Mouse (Mus musculus): Measurements from ENCODE around the gene Tmem119.
"Not testable (repeated sequence)": the region's sequence is repeated elsewhere in the genome, so short reads cannot be mapped to it uniquely, and the experiment has no call there.

Gene Tmem119

DNA sequence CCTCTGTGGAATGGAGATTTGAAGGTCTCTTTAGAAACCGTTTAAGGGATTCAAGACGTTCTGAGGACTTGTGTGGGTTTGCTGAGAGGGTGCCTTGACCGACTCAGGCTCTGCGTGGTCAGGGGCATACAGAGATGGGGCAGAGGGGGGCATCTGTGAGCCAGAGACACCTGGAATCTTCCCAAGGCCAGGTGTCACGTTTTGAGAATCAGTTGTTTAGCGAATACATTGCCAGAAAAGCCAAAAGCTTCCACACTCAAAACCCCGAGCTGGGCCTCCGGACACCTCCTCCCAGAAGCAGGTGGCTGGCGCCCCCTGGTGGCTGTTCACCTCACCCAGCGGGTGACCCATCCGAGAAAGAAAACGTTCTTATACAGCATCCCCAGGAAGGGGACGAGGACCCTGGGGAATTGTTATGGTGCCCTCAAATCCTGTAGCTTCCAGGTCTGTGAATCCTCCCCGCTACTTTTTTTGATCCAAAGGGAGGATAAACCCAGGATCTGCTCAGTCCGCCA, 15.4 kb upstream of the Tmem119 start:
- DNase-seq (ENCODE audit: low spot score in 2 of 2), result peak in 1 of 2 experiments; percentile 76

DNA sequence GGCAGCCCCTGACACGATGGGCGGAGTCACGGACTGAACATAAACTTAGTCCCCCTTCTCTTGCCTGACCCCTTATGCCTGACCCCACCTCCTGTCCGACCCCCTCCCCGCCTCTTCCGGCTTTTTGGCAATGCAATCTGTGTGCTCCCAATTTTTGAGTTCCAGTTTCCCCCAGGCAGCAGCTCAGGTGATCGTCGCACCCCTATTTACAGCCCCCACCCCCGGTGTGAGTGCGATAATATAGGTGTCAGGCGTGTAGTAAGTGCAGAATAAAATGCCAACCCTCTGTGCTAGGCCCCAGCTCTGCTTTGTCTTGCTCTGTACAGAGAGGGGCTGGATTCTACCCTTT, 14.7 kb upstream of the Tmem119 start:
- no peak for DNase-seq (ENCODE audit: low spot score in 2 of 2)

- DNase-seq (ENCODE audit: low spot score in 2 of 2), result no peak
Measured at GRCm38 (mm10) chr5:113814111-113815040, 14.1 kb upstream of the Tmem119 start.

DNA sequence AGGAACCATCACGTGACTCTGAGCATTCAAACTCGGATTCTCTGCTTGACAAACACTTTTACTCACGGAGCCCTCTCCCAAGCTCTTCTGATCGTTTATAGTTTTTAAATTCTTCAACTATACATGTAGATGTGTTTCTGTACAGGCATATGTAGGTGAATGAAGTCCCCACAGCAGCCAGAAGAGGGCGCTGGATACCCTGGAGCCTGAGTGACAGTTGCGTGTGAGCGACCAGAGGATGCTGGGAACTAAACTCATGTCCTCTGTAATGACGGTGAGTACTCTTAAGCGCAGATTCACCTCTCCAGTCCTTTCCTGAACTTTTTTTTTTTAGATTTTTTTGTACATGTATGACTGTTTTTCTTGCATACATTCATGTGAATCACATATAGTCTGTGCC, 13.3 kb upstream of the Tmem119 start:
- DNase-seq (ENCODE audit: low spot score in 2 of 2), result no peak

DNA sequence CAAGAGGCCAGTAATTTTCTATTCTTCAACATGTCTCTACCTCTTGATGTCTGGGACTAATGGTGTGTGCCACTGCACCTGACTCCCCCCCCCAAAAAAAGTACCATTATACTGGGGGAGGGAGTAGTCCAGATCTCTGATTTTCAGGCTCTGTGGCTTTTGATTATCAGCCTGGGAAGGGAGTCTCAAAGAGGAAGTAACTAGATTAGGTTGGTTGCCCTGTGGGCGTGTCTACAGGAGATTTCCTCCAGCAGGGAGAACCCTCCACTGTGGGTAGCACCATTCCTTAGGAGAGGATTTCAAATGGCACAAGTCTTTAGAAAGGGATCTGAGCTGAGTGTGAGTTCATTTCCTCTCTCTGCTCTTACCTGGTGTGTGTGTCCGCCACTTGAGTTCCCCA, 12.3 kb upstream of the Tmem119 start:
- DNase-seq (ENCODE audit: low spot score in 2 of 2), result no peak

GRCm38 (mm10) chr5:113811824-113812420, 11.6 kb upstream of the Tmem119 start:
- not testable (repeated sequence) for DNase-seq (ENCODE audit: low spot score in 2 of 2)

DNA sequence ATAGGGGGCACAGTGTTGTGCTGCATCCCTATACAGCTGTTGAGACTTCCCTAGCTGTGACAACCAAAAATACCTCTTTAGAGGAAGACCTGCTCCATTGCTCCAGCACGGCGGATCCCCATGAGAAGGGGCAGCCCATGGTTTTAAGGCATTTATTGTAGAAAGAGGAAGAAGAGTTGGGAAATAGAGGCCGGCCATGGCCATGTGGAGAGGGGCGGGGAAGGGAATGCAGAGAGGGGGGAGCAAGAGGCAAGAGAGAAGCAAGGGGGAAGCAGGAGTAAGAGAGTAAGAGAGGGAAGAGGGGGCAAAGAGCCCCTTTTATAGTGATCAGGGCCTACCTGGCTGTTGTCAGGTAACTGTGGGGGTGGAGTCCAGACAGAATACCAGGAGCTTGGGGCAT, 9.8 kb upstream of the Tmem119 start:
- DNase-seq (ENCODE audit: low spot score in 2 of 2), result no peak

DNA sequence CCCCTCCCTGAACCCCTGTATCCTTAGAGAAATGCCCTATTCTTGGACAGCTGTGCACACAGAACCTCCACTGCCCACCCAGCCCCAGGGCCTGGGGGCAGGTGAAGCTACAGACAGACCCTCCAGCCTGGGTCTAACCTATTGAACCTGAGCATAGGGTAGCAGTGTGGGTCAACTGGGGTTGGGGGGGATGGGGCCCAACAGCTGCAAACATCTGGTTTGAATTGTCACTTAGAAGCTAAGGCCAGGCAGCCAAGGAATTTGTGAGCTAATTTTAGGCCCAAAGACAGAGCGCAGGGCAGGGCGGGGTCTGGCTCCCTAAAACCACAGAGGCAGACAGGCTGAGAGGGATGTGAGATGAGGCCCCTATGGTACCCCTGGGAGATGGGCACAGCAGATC, 7.9 kb upstream of the Tmem119 start:
- no peak for DNase-seq (ENCODE audit: low spot score in 2 of 2)

DNA sequence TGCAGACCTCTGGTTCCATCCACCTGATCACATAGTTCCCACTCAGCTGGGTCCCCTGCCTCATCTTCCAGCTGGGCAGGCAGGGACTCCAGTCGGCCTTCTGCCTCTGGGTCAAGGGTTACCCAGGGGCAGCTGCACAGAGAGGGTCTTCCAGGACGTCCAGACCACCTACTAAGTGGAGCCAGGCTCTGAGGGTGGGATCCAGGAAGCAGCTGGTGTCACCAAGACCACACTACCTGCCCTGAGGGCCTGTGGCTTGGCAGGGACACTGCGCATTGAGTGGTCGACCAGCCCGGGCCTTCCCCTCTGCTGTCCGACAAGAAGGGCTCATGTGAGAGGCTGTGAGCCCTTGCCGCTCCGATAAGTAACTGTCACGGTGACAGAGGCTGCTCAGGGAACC, 7.4 kb upstream of the Tmem119 start:
- DNase-seq (ENCODE audit: low spot score in 2 of 2), result no peak

- no peak for DNase-seq (ENCODE audit: low spot score in 2 of 2)
Measured at GRCm38 (mm10) chr5:113806414-113806813, 6.1 kb upstream of the Tmem119 start.

DNA sequence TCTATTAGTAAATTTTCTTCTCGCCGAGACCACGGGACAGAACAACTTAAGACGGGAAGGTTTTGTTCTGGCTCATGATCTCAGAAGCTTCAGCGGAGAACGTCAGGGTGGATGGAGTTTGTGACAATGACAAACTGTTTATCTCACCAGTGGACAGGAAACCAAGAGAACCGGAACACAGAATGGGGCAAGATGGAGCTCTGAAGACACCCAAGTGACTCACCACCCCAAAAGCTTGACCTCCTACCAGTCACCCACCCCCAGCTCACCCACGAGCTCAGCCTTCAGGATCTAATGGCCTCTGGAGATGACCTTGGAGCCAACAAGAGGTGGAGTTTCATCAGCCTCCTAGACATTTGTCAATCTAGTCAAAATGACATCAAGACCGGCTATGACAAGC, 5.0 kb upstream of the Tmem119 start:
- DNase-seq (ENCODE audit: low spot score in 2 of 2), result no peak

- DNase-seq (ENCODE audit: low spot score in 2 of 2), result no peak
Measured at GRCm38 (mm10) chr5:113804395-113804966, 4.2 kb upstream of the Tmem119 start.

GRCm38 (mm10) chr5:113799691-113800090, 625 bp downstream of the Tmem119 start:
- DNase-seq (ENCODE audit: low spot score in 2 of 2), result no peak

- no peak for DNase-seq (ENCODE audit: low spot score in 2 of 2)
Measured at GRCm38 (mm10) chr5:113798525-113798924, 1.8 kb downstream of the Tmem119 start.

DNA sequence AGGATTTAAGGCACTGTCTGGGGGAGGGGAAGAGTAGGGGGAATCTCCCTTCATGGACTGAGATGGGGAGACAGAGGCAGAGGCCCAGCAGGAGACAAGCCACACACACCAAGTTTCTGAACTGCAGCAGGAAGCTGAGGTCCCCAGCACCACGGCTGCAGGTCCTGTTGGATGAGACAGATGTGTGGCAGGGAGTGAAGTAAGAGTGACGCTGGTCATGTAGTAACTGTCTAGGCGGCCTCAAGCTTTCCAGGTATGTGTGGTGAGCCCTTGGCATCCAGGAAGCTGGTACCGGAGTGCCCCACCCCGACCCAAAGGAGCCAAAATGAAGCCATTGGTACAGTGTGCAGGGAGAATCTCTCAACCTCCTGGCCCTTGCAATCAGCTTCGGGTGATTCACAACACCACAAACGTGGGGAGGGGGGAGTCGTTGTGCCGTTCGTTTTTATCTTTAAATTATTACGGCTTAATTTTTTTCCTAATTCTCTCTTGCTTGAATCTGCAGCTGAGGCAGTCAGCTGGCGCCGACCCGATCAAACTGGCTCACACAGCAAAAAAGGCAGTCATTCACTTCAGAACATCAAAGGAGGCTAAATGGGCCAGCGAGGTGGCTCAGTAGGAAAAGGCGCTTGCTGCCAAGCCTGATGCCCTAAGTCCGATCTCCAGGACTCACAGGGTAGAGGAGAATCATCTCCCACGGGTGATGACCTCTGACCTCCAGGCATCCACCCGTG, 3.0 kb downstream of the Tmem119 start:
- no peak for DNase-seq (ENCODE audit: low spot score in 2 of 2)

DNA sequence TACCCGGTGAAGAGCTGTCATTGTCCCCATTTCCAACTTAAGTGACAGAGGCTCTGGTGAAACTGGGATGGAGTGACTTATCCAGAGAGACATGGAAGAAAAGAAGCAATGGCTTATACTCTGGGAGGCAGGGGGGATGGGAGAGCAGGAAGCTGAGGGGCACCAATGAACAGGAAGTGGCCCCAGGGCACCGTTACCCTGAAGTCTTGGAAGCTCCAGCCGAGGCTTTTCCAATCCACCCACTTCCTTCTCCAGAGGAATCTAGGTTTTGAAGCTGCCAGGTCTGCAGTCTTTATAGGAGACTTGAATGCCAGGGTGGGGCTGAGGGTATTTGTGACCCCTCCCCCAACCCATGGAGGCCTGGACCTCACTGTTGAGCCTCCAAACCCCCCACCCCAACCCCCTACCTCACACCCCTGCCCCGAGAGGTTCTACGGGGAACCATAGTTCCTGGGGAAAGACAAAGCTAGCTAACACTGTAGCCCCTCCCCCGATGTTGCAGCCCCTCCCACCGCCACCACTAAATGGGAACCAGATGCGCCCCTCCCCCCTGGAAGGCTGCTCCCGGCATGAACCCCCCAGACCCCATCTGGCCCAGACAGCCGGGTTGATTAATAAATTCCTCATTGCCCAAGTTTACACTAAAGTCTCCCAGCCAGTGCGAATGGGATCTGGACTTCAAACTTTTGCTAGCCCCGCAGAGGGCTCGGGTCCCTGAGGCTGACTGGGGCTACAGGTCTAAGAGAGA, 3.7 kb downstream of the Tmem119 start:
- DNase-seq (ENCODE audit: low spot score in 2 of 2), result no peak

DNA sequence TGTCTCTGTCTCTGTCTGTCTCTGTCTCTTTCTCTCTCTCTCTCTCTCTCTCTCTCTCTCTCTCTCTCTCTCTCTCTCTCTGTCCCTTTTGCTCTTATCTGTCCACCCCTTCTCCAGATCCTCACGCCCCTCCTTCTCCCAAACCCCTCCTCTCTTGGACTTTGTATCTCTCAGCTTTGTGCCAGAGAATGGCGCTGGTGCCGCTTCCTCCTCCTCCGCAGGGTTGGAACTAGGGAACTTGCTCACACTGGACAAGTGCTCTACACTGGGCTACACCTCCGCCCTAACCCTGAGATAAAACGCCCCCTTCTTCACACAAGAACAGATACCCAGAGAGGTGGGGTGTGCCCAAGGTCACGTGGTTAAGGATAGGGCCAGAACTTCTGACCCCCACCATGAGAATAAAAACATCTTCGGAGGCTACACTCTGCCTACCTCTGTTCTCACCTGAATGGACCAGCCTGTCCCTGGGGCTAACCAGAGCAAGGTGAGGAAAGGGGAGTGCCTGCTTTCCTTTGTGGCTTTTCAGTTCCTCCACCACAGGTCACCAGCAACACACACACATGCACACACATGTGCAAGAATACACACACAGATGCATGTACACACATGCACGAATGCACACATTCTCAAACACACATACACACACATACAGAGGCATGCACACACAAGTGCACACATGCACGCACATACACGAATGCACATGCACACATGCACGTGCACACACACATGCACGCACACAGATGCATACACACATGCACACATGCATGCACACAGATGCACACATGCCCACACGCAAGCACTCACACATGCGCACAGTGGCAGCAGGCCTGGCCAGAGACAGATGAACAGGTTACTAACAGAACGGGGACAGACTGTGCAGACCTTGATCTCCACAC, 8.9 kb downstream of the Tmem119 start:
- no peak for DNase-seq (ENCODE audit: low spot score in 2 of 2)

DNA sequence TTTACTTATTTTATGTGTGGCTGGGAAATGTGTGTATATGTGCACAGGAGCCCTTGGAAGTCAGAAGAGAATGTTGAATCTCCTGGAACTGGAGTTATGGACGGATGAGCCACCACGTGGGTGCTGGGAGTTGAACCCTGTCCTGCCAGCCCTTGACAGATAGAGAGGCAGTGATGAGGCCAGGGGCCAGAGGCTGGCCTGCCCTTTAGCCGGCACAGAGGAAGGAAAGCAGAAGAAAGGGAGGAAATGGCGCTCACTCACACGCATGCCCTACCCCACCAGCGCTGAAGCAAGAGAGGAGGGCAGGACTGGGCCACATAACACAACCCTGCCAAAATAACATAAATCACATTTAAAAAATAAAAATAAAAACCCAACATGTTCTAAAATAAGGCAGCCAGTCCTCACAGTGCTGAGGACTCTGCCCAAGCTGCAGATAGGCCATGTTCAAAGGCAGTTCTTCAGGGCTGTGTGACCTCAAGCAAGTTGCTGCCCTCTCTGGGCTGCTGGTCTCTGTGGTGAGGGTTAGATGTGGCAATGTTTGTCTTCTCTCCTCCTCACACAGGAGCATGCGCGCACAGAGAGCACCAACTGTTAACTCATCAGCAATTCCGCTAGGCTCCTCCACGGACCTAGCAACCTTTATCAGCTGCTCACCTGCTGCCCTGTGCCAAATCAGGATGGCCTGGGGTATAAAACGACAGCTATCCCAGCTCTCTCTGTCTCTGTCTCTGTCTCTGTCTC, 9.7 kb downstream of the Tmem119 start:
- no peak for DNase-seq (ENCODE audit: low spot score in 2 of 2)

DNA sequence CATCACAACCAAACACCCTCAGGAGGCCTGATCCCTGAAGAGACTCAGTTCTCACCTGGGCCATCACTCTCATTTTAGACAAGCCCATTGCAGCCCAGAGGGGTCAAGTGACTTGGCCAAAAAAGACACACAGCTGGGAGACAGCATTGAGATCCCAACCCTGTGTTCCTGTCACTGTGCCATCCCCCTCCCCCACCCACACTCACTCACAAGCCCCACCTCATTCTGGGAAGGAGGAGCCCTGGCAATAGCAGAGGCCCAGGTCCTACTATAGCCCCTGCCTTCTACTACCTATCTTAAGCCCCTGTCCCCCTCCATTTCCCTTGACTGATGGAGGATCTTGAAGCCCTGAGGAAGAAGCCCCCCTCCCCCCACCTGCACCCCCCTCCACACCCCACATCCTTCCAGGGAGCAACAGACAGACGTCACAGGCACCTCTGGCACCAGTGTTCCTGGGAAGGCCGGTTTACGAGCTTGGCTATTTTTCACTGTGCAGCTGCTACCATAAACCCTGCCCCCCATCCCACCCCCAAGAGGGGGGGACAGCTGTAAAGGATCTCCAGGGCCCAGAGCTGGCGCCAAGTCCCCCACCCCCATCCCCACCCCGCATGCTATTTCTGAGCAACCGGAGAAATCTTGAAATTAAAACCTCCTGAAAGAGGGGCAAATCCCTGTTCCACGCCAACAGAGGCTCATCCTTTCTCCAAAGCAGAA, 11.1 kb downstream of the Tmem119 start:
- no peak for DNase-seq (ENCODE audit: low spot score in 2 of 2)

Measured in right cerebral cortex, postnatal 10 days (tissue).